Mouse (Mus musculus) forebrain, embryonic 14.5 days (tissue): Measurements from ENCODE around the gene Nrip2. TPM values are rescaled to one million over a fixed set of nuclear protein-coding genes. Genes with fewer than 3 reads are reported as not detected.

Source experiments
- ATAC-seq: fragments of 200-750 bp; cut with Nextera tagmentation; 2 replicates; pipeline ENCODE4 v1.8.0; 2017; ENCODE audit warnings: mild to moderate bottlenecking, moderate library complexity
- DNase-seq: peaks from one replicate; pipeline ENCODE4 v3.0.0-alpha.2; 2015; ENCODE audit warnings: low spot score
- H3K27ac ChIP-seq: fragments of 300-500 bp; sonication (generic); 2 replicates; pipeline ENCODE4 v1.5.1; 2014; ENCODE audit warnings: low read depth, mild to moderate bottlenecking, control low read depth, low read length, moderate library complexity
- H3K27me3 ChIP-seq: fragments of 300-500 bp; sonication (generic); replicated peaks from 2 replicates; pipeline ENCODE4 v1.6.1; 2014; ENCODE audit warnings: low read length, control low read depth, mixed read lengths; ENCODE audit not compliant: control insufficient read depth, insufficient read depth
- H3K36me3 ChIP-seq: fragments of 300-500 bp; sonication (generic); 2 replicates; pipeline ENCODE4 v1.6.1; 2014; ENCODE audit warnings: low read length, control low read depth; ENCODE audit not compliant: control insufficient read depth, insufficient read depth
- H3K4me1 ChIP-seq: fragments of 300-500 bp; sonication (generic); 2 replicates; pipeline ENCODE4 v1.6.1; 2014; ENCODE audit warnings: antibody characterized with exemption, low read length, control low read depth; ENCODE audit not compliant: control insufficient read depth, insufficient read depth
- H3K4me2 ChIP-seq: fragments of 300-500 bp; sonication (generic); 2 replicates; pipeline ENCODE4 v1.6.1; 2014; ENCODE audit warnings: mild to moderate bottlenecking, control low read depth, low read length
- H3K4me3 ChIP-seq: fragments of 300-500 bp; sonication (generic); 2 replicates; pipeline ENCODE4 v1.5.1; 2014; ENCODE audit warnings: low read depth, low read length, control low read depth
- H3K9ac ChIP-seq: fragments of 300-500 bp; sonication (generic); 2 replicates; pipeline ENCODE4 v1.6.1; 2014; ENCODE audit warnings: mild to moderate bottlenecking, low read length, control low read depth, moderate library complexity
- H3K9me3 ChIP-seq: fragments of 300-500 bp; sonication (generic); replicated peaks from 2 replicates; pipeline ENCODE4 v1.6.1; 2016; ENCODE audit warnings: low read length, control low read depth, mixed read lengths; ENCODE audit not compliant: control insufficient read depth
- WGBS: fragments of 180-500 bp; shearing (Covaris S2); extraction: QIAGEN DNeasy Blood & Tissue Kit; methylation state at CpG from one replicate; pipeline ENCODE4 v1.1.7; 2014; 5-methylcytosine and 5-hydroxymethylcytosine counted together
- polyA plus RNA-seq: library from polyadenylated mRNA; unstranded; fragments of >200 nt; fragmentation: Nextera tagmentation; extraction: Ambion mirVana; gene quantifications from 2 replicates; pipeline ENCODE4 v1.2.1, GENCODE M21; 2014

Gene Nrip2
- polyA plus RNA-seq, 1 experiment from 2014 or later: 4.7 TPM

- WGBS: 84% methylated on average over 3 of the region's 3 CpGs
- Histone ChIP-seq H3K4me3 (no peak overlapping the region), H3K9ac (no peak overlapping the region), H3K4me1 (no peaks in the 10 kb centered on the region), H3K36me3 (peaks cover 6% of the 10 kb centered on the region; the same call in 1 of the 2 replicates), H3K27ac (no peak overlapping the region), H3K4me2 (no peak overlapping the region), H3K27me3 (no peaks in the 10 kb centered on the region), H3K9me3 (no peaks in the 10 kb centered on the region)
- ATAC-seq: no peak
- DNase-seq: no peak
Measured at GRCm38 (mm10) chr6:128381254-128381653, 17.8 kb upstream of the Nrip2 start.

DNA sequence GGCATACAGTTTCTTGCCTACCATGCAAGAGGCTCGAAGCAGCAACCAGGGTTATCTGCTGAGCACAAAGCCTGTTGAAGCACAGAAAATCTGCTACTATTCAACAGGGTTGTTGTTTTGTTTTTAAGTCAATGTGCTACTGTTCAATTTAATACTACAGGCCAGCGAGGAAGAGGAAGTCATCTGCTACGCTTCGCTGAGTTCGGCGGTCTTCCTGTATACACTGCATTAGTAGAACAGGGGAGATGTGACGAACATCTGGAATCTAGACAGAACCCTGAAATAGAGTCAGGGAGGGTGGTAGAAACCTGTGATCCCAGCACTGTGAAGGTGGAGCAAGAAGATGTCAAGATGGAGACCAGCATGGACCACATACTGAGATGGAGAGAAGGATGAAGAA, 15.3 kb upstream of the Nrip2 start:
- DNase-seq (no peak), ATAC-seq (no peak)
- H3K36me3 ChIP-seq: no peaks in the 10 kb centered on the region
- no peaks in the 10 kb centered on the region for H3K9me3 ChIP-seq
- no peak overlapping the region for H3K9ac ChIP-seq
- no peak overlapping the region for H3K27ac ChIP-seq
- H3K4me3 ChIP-seq: no peak overlapping the region
- no peaks in the 10 kb centered on the region for H3K27me3 ChIP-seq
- WGBS: 72% methylated on average over 7 of the region's 7 CpGs
- H3K4me2 ChIP-seq: no peak overlapping the region
- no peaks in the 10 kb centered on the region for H3K4me1 ChIP-seq

- DNase-seq (no peak), ATAC-seq (no peak)
- H3K27me3 ChIP-seq: no peaks in the 10 kb centered on the region
- H3K9ac ChIP-seq: no peak overlapping the region
- no peaks in the 10 kb centered on the region for H3K9me3 ChIP-seq
- no peak overlapping the region for H3K4me3 ChIP-seq
- 85% methylated on average over 1 of the region's 1 CpGs for WGBS
- no peak overlapping the region for H3K27ac ChIP-seq
- H3K4me2 ChIP-seq: no peak overlapping the region
- no peaks in the 10 kb centered on the region for H3K4me1 ChIP-seq
- no peaks in the 10 kb centered on the region for H3K36me3 ChIP-seq
Measured at GRCm38 (mm10) chr6:128385026-128385425, 14.1 kb upstream of the Nrip2 start.

DNA sequence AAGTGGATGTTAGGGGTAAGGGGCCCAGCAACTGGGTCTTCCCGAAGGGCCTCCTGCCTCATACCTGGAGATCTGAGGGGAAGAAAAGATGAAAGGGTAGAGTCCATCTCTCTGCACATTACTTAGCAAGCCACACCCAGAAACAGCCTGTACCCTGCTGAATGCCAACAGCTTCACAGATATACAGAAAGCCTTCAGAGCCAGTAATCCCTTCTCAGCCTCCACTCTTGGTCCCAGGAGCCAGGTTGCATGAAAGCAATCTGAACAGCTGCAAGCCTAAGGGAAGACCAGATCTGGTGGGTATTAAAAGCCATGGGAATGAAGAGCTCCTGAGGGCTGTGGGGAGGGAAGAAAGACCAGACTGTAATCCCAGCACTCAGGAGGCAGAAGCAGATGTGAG, 9.9 kb upstream of the Nrip2 start:
- no peaks in the 10 kb centered on the region for H3K36me3 ChIP-seq
- H3K9ac ChIP-seq: no peak overlapping the region
- H3K27me3 ChIP-seq: no peaks in the 10 kb centered on the region
- no peak for ATAC-seq
- H3K4me1 ChIP-seq: no peaks in the 10 kb centered on the region
- H3K9me3 ChIP-seq: no peaks in the 10 kb centered on the region
- 100% methylated on average over 1 of the region's 1 CpGs for WGBS
- DNase-seq: no peak
- H3K4me2 ChIP-seq: no peak overlapping the region
- no peak overlapping the region for H3K27ac ChIP-seq
- no peak overlapping the region for H3K4me3 ChIP-seq

GRCm38 (mm10) chr6:128390683-128391082, 8.4 kb upstream of the Nrip2 start:
- H3K27me3 ChIP-seq: no peaks in the 10 kb centered on the region
- H3K9ac ChIP-seq: no peak overlapping the region
- ATAC-seq (no peak), DNase-seq (no peak)
- H3K27ac ChIP-seq: no peak overlapping the region
- H3K4me3 ChIP-seq: no peak overlapping the region
- WGBS: 74% methylated on average over 1 of the region's 1 CpGs
- H3K4me1 ChIP-seq: no peaks in the 10 kb centered on the region
- no peaks in the 10 kb centered on the region for H3K9me3 ChIP-seq
- no peak overlapping the region for H3K4me2 ChIP-seq
- H3K36me3 ChIP-seq: no peaks in the 10 kb centered on the region

GRCm38 (mm10) chr6:128397574-128398261, 1.4 kb upstream of the Nrip2 start:
- no peak for ATAC-seq
- H3K27ac ChIP-seq: no peak overlapping the region
- H3K27me3 ChIP-seq: no peaks in the 10 kb centered on the region
- H3K4me3 ChIP-seq: no peak overlapping the region
- no peaks in the 10 kb centered on the region for H3K4me1 ChIP-seq
- WGBS: 84% methylated on average over 7 of the region's 7 CpGs
- no peak overlapping the region for H3K9ac ChIP-seq
- H3K36me3 ChIP-seq: no peaks in the 10 kb centered on the region
- DNase-seq: no peak
- no peak overlapping the region for H3K4me2 ChIP-seq
- H3K9me3 ChIP-seq: no peaks in the 10 kb centered on the region

DNA sequence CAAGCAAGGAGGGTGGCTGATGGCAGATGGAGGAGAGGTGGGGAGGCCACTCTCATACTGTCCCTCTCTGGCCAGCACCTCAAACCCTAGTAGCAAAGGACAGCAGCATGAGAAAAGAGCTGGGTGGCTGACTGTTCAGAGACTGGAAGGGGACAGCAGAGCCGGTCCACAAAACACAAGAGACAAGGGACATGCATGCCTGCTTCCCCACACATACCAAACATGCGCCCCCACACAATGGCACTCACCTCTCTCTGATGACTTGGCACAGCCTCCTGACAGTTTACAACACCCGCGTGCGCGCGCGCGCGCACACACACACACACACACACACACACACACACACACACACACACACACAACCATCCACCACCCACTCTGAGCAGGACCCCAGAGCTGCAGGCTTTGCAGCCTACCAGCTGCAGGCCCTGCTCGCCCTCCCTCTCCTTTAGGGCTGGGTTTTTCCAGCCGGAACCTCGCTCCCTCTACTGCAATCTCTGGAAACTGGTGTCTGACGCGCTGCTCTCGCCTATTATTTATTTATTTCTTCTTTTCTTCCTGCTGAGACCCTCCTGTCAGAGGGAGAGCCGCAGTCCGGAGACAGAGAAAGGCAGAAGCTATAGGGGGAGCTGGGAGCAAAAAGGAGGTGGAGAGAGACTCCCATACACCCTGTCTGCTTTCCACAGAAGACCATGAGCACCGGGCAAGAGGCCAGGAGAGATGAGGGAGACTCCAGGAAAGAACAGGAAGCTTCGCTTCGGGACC, 507 bp downstream of the Nrip2 start:
- Histone ChIP-seq H3K27ac (peak overlapping the region; percentile 48), H3K36me3 (no peaks in the 10 kb centered on the region), H3K4me3 (peak overlapping the region; percentile 1; the same call in 1 of the 2 replicates), H3K9ac (peak overlapping the region; percentile 50), H3K9me3 (no peaks in the 10 kb centered on the region), H3K4me2 (peak overlapping the region; percentile 42), H3K4me1 (no peaks in the 10 kb centered on the region), H3K27me3 (no peaks in the 10 kb centered on the region)
- DNase-seq (peak; percentile 53), ATAC-seq (peak; percentile 84)
- WGBS: 45% methylated on average over 21 of the region's 21 CpGs

- no peak overlapping the region for H3K27ac ChIP-seq
- H3K9ac ChIP-seq: no peak overlapping the region
- no peaks in the 10 kb centered on the region for H3K27me3 ChIP-seq
- H3K36me3 ChIP-seq: peaks cover 34% of the 10 kb centered on the region
- peak; percentile 11 for DNase-seq
- H3K9me3 ChIP-seq: no peaks in the 10 kb centered on the region
- H3K4me1 ChIP-seq: no peaks in the 10 kb centered on the region
- 57% methylated on average over 5 of the region's 5 CpGs for WGBS
- H3K4me3 ChIP-seq: no peak overlapping the region
- no peak overlapping the region for H3K4me2 ChIP-seq
- ATAC-seq: no peak
Measured at GRCm38 (mm10) chr6:128404708-128405107, 5.6 kb downstream of the Nrip2 start.

DNA sequence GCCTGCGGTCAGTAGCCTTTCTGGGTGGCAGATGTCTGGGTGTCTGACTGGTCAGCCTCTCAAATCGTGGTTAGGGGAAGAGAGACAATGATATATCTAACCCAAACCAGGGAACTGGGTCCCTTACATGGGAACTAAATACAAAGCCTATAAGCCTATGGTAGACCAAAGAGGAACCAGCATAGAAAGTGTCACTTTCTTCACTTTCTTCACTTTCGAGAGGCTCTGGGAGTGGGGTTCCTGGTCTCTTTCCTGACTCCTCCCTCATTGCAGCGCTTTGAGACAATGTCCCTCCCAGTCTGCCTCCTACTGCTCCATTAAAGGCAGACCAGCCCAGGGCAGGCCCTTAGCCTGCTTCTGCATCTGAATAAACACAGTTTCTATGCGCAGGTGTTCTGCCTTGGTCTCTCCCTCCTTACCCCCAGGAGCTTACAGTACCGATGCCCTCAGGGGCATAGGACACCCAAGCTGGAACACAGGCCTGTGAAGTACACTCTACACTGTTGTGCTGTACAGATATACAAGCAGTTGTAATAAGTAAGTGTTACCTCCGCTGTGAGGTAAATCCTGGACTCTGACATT, 9.5 kb downstream of the Nrip2 start:
- Histone ChIP-seq H3K27me3 (no peaks in the 10 kb centered on the region), H3K9ac (no peak overlapping the region), H3K9me3 (no peaks in the 10 kb centered on the region), H3K4me1 (no peaks in the 10 kb centered on the region), H3K27ac (no peak overlapping the region), H3K4me3 (no peak overlapping the region), H3K4me2 (no peak overlapping the region), H3K36me3 (peaks cover 61% of the 10 kb centered on the region)
- no peak for DNase-seq
- no peak for ATAC-seq
- 93% methylated on average over 7 of the region's 7 CpGs for WGBS
